Mouse (Mus musculus): ENCODE results near the gene Bcap31. TPM values are rescaled to one million over a fixed set of nuclear protein-coding genes. Genes with fewer than 3 reads are reported as not detected.
"Not testable (repeated sequence)": the region's sequence is repeated elsewhere in the genome, so short reads cannot be mapped to it uniquely, and the experiment has no call there.

Gene Bcap31
- polyA plus RNA-seq (2015; fragmentation: Nextera tagmentation; extraction: Ambion mirVana): 287 and 292 TPM in 2 replicates

GRCm38 (mm10) chrX:73716109-73716661 is at the start of gene Bcap31, which contains the start of gene Abcd1:
TSS of gene Bcap31 (minus strand) at chrX:73716175.
TSS of gene Abcd1 (plus strand) at chrX:73716597.
- H3K4me2 ChIP-seq: peak within 1 kb of the TSS; percentile 73
- H3K9me3 ChIP-seq: no peaks in the 10 kb centered on the region
- 20% methylated on average over 35 of the region's 45 CpGs for WGBS
- H3K36me3 ChIP-seq: peaks cover 7% of the 10 kb centered on the region; the same call in 1 of the 2 replicates
- H3K27ac ChIP-seq: peak within 1 kb of the TSS; percentile 81
- H3K4me1 ChIP-seq: peaks cover 28% of the 10 kb centered on the region
- no peaks in the 10 kb centered on the region for H3K27me3 ChIP-seq
- H3K4me3 ChIP-seq: peak within 1 kb of the TSS; percentile 58
- ATAC-seq (ENCODE audit: borderline replicate concordance, extremely low read depth, low FRiP score, low TSS enrichment): peak; percentile 96
- peak within 1 kb of the TSS; percentile 68 for H3K9ac ChIP-seq

- no peaks in the 10 kb centered on the region for H3K36me3 ChIP-seq
- WGBS: 42% methylated on average over 1 of the region's 1 CpGs
- no peaks in the 10 kb centered on the region for H3K9me3 ChIP-seq
- H3K27ac ChIP-seq: no peak overlapping the region
- H3K4me3 ChIP-seq: no peak overlapping the region
- H3K4me2 ChIP-seq: no peak overlapping the region
- H3K4me1 ChIP-seq: peaks cover 5% of the 10 kb centered on the region; the same call in 1 of the 2 replicates
- H3K27me3 ChIP-seq: no peaks in the 10 kb centered on the region
- peak; percentile 53; the same call in 1 of the 2 replicates for ATAC-seq (ENCODE audit: borderline replicate concordance, extremely low read depth, low FRiP score, low TSS enrichment)
- no peak overlapping the region for H3K9ac ChIP-seq
Measured at GRCm38 (mm10) chrX:73765311-73765710, 49.3 kb upstream of the Bcap31 start.

GRCm38 (mm10) chrX:73758611-73759290 is 42.8 kb upstream of the Bcap31 start:
- Histone ChIP-seq H3K27ac (no peak overlapping the region), H3K36me3 (no peaks in the 10 kb centered on the region), H3K4me1 (no peaks in the 10 kb centered on the region), H3K27me3 (no peaks in the 10 kb centered on the region), H3K9me3 (no peaks in the 10 kb centered on the region), H3K4me2 (no peak overlapping the region), H3K4me3 (no peak overlapping the region), H3K9ac (no peak overlapping the region)
- no peak for ATAC-seq (ENCODE audit: borderline replicate concordance, extremely low read depth, low FRiP score, low TSS enrichment)
- WGBS: 78% methylated on average over 13 of the region's 13 CpGs

- no peak within 1 kb of the TSS for H3K4me3 ChIP-seq
- no peak for ATAC-seq (ENCODE audit: borderline replicate concordance, extremely low read depth, low FRiP score, low TSS enrichment)
- no peak within 1 kb of the TSS for H3K9ac ChIP-seq
- no peaks in the 10 kb centered on the region for H3K36me3 ChIP-seq
- H3K27me3 ChIP-seq: no peaks in the 10 kb centered on the region
- H3K9me3 ChIP-seq: no peaks in the 10 kb centered on the region
- H3K27ac ChIP-seq: no peak within 1 kb of the TSS
- no peaks in the 10 kb centered on the region for H3K4me1 ChIP-seq
- no peak within 1 kb of the TSS for H3K4me2 ChIP-seq
- WGBS: 68% methylated on average over 5 of the region's 5 CpGs
Measured at GRCm38 (mm10) chrX:73756334-73757140, 40.6 kb upstream of the Bcap31 start, which contains the start of gene Plxnb3. TSS of gene Plxnb3 (plus strand) at chrX:73757090.

- no peak overlapping the region for H3K27ac ChIP-seq
- no peaks in the 10 kb centered on the region for H3K9me3 ChIP-seq
- no peak overlapping the region for H3K4me3 ChIP-seq
- no peak overlapping the region for H3K4me2 ChIP-seq
- ATAC-seq (ENCODE audit: borderline replicate concordance, extremely low read depth, low FRiP score, low TSS enrichment): no peak
- no peak overlapping the region for H3K9ac ChIP-seq
- no peaks in the 10 kb centered on the region for H3K36me3 ChIP-seq
- 86% methylated on average over 1 of the region's 1 CpGs for WGBS
- H3K4me1 ChIP-seq: no peaks in the 10 kb centered on the region
- no peaks in the 10 kb centered on the region for H3K27me3 ChIP-seq
Measured at GRCm38 (mm10) chrX:73748977-73749376, 33.0 kb upstream of the Bcap31 start.

- Histone ChIP-seq H3K27ac (peak overlapping the region; percentile 76), H3K4me2 (no peak overlapping the region), H3K27me3 (no peaks in the 10 kb centered on the region), H3K36me3 (no peaks in the 10 kb centered on the region), H3K9ac (no peak overlapping the region), H3K4me3 (no peak overlapping the region), H3K9me3 (no peaks in the 10 kb centered on the region), H3K4me1 (no peaks in the 10 kb centered on the region)
- WGBS: 33% methylated on average over 1 of the region's 1 CpGs
- ATAC-seq (ENCODE audit: borderline replicate concordance, extremely low read depth, low FRiP score, low TSS enrichment): no peak
Measured at GRCm38 (mm10) chrX:73744774-73745481, 29.0 kb upstream of the Bcap31 start.

GRCm38 (mm10) chrX:73739841-73740240 is 23.9 kb upstream of the Bcap31 start:
- not testable (repeated sequence) for H3K4me1 ChIP-seq; H3K9ac ChIP-seq; H3K4me2 ChIP-seq; H3K36me3 ChIP-seq; H3K4me3 ChIP-seq; H3K27me3 ChIP-seq; H3K27ac ChIP-seq; ATAC-seq (ENCODE audit: borderline replicate concordance, extremely low read depth, low FRiP score, low TSS enrichment); H3K9me3 ChIP-seq
- WGBS: 87% methylated on average over 7 of the region's 7 CpGs

GRCm38 (mm10) chrX:73739151-73739550 is 23.2 kb upstream of the Bcap31 start:
- no peak overlapping the region for H3K9ac ChIP-seq
- no peak overlapping the region for H3K27ac ChIP-seq
- no peaks in the 10 kb centered on the region for H3K27me3 ChIP-seq
- H3K4me3 ChIP-seq: no peak overlapping the region
- H3K4me1 ChIP-seq: no peaks in the 10 kb centered on the region
- no peak overlapping the region for H3K4me2 ChIP-seq
- 63% methylated on average over 5 of the region's 5 CpGs for WGBS
- no peaks in the 10 kb centered on the region for H3K36me3 ChIP-seq
- no peaks in the 10 kb centered on the region for H3K9me3 ChIP-seq
- no peak for ATAC-seq (ENCODE audit: borderline replicate concordance, extremely low read depth, low FRiP score, low TSS enrichment)

- Histone ChIP-seq H3K4me2 (no peak overlapping the region), H3K4me1 (no peaks in the 10 kb centered on the region), H3K27ac (no peak overlapping the region), H3K9me3 (no peaks in the 10 kb centered on the region), H3K4me3 (no peak overlapping the region), H3K36me3 (no peaks in the 10 kb centered on the region), H3K9ac (no peak overlapping the region), H3K27me3 (no peaks in the 10 kb centered on the region)
- no peak for ATAC-seq (ENCODE audit: borderline replicate concordance, extremely low read depth, low FRiP score, low TSS enrichment)
- WGBS: 50% methylated on average over 1 of the region's 1 CpGs
Measured at GRCm38 (mm10) chrX:73738155-73738554, 22.2 kb upstream of the Bcap31 start.

GRCm38 (mm10) chrX:73730908-73731307 is 14.9 kb upstream of the Bcap31 start:
- no peaks in the 10 kb centered on the region for H3K9me3 ChIP-seq
- no peak for ATAC-seq (ENCODE audit: borderline replicate concordance, extremely low read depth, low FRiP score, low TSS enrichment)
- H3K4me3 ChIP-seq: no peak overlapping the region
- H3K36me3 ChIP-seq: peaks cover 10% of the 10 kb centered on the region; the same call in 1 of the 2 replicates
- 47% methylated on average over 1 of the region's 1 CpGs for WGBS
- no peak overlapping the region for H3K27ac ChIP-seq
- no peak overlapping the region for H3K9ac ChIP-seq
- no peaks in the 10 kb centered on the region for H3K27me3 ChIP-seq
- H3K4me2 ChIP-seq: no peak overlapping the region
- H3K4me1 ChIP-seq: no peaks in the 10 kb centered on the region

- no peaks in the 10 kb centered on the region for H3K36me3 ChIP-seq
- peak overlapping the region; percentile 73 for H3K4me2 ChIP-seq
- H3K27ac ChIP-seq: peak overlapping the region; percentile 81
- peaks cover 28% of the 10 kb centered on the region for H3K4me1 ChIP-seq
- H3K9ac ChIP-seq: peak overlapping the region; percentile 44; the same call in 1 of the 2 replicates
- peak overlapping the region; percentile 58; the same call in 1 of the 2 replicates for H3K4me3 ChIP-seq
- no peak for ATAC-seq (ENCODE audit: borderline replicate concordance, extremely low read depth, low FRiP score, low TSS enrichment)
- H3K9me3 ChIP-seq: no peaks in the 10 kb centered on the region
- whole genome bisulfite sequencing: 38% methylated on average over 5 of the region's 5 CpGs
- H3K27me3 ChIP-seq: no peaks in the 10 kb centered on the region
Measured at GRCm38 (mm10) chrX:73718686-73719362, 2.8 kb upstream of the Bcap31 start.

All from lung, embryonic 15.5 days (tissue).